Mouse (Mus musculus) stomach, embryonic 14.5 days (tissue): ENCODE measurements around the gene E2f7. TPM values are rescaled to one million over a fixed set of nuclear protein-coding genes. Genes with fewer than 3 reads are reported as not detected.

Source experiments
- ATAC-seq: fragments of 200-750 bp; cut with Nextera tagmentation; 2 replicates; pipeline ENCODE4 v1.8.0; 2017; ENCODE audit warnings: low read depth, moderate TSS enrichment; ENCODE audit not compliant: insufficient number of reproducible peaks, insufficient read depth, low FRiP score
- H3K27ac ChIP-seq: fragments of 300-500 bp; sonication (generic); 2 replicates; pipeline ENCODE4 v1.5.1; 2014; ENCODE audit warnings: mild to moderate bottlenecking, low read length, moderate library complexity, mixed read lengths
- H3K27me3 ChIP-seq: fragments of 300-500 bp; sonication (generic); 2 replicates; pipeline ENCODE4 v1.6.1; 2014; ENCODE audit warnings: low read length, control low read depth, mixed read lengths; ENCODE audit not compliant: control insufficient read depth, insufficient read depth
- H3K36me3 ChIP-seq: fragments of 300-500 bp; sonication (generic); 2 replicates; pipeline ENCODE4 v1.6.1; 2014; ENCODE audit warnings: mild to moderate bottlenecking, control low read depth, low read length, moderate library complexity, mixed read lengths; ENCODE audit not compliant: control insufficient read depth, insufficient read depth
- H3K4me1 ChIP-seq: fragments of 300-500 bp; sonication (generic); 2 replicates; pipeline ENCODE4 v1.6.1; 2014; ENCODE audit warnings: low read length, control low read depth, mixed read lengths; ENCODE audit not compliant: control insufficient read depth, insufficient read depth
- H3K4me2 ChIP-seq: fragments of 300-500 bp; sonication (generic); replicated peaks from 2 replicates; pipeline ENCODE4 v1.6.1; 2014; ENCODE audit warnings: low read depth, low read length, control low read depth
- H3K4me3 ChIP-seq: fragments of 300-500 bp; sonication (generic); 2 replicates; pipeline ENCODE4 v1.5.1; 2014; ENCODE audit warnings: low read depth, low read length, control low read depth
- H3K9ac ChIP-seq: fragments of 300-500 bp; sonication (generic); replicated peaks from 2 replicates; pipeline ENCODE4 v1.6.1; 2014; ENCODE audit warnings: low read depth, mild to moderate bottlenecking, control low read depth, low read length, moderate library complexity, mixed read lengths
- H3K9me3 ChIP-seq: fragments of 300-500 bp; sonication (generic); 2 replicates; pipeline ENCODE4 v1.6.1; 2016; ENCODE audit warnings: low read depth, low read length, control low read depth; ENCODE audit not compliant: control insufficient read depth
- WGBS: fragments of 180-500 bp; shearing (Covaris S2); extraction: QIAGEN DNeasy Blood & Tissue Kit; methylation state at CpG from one replicate; pipeline ENCODE4 v1.1.7; 2014; 5-methylcytosine and 5-hydroxymethylcytosine counted together
- polyA plus RNA-seq: library from polyadenylated mRNA; unstranded; fragments of >200 nt; fragmentation: Nextera tagmentation; extraction: Ambion mirVana; gene quantifications from 2 replicates; pipeline ENCODE4 v1.2.1, GENCODE M21; 2014

E2f7 gene
- polyA plus RNA-seq, 1 experiment from 2014 or later: 21.1 TPM

- Histone ChIP-seq H3K27me3 (no peaks in the 10 kb centered on the region), H3K9ac (no peak overlapping the region), H3K4me3 (no peak overlapping the region), H3K4me2 (no peak overlapping the region), H3K27ac (no peak overlapping the region), H3K9me3 (no peaks in the 10 kb centered on the region), H3K36me3 (no peaks in the 10 kb centered on the region; the same call in 1 of the 2 replicates), H3K4me1 (peaks cover 10% of the 10 kb centered on the region)
- ATAC-seq: no peak
- WGBS: 85% methylated on average over 6 of the region's 6 CpGs
Observed at GRCm38 (mm10) chr10:110743701-110744100, 1.5 kb upstream of the E2f7 start.

DNA sequence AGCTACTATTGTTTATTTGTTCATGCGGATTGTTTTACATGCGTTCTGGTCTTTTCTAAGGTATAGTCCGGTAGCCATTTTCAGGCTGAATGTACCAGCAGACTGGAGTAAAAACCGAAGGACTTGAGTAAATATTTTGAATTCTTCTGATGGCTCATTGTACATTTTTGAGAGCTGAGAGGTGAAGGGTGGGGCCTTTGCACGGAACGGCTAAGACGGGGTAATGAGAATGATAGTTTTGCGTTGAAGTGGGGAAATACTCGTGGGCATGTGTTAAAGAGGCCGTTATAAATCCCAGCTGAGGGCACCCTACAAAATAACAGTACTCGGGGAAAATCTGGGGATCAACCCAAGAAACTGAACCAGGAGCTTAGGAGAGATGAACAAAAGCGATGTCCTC lies 1.1 kb upstream of the E2f7 start:
- no peak for ATAC-seq
- no peak overlapping the region for H3K27ac ChIP-seq
- H3K4me3 ChIP-seq: no peak overlapping the region
- H3K36me3 ChIP-seq: no peaks in the 10 kb centered on the region; the same call in 1 of the 2 replicates
- H3K27me3 ChIP-seq: no peaks in the 10 kb centered on the region
- peak overlapping the region; percentile 94 for H3K4me2 ChIP-seq
- H3K4me1 ChIP-seq: peaks cover 10% of the 10 kb centered on the region
- no peaks in the 10 kb centered on the region for H3K9me3 ChIP-seq
- H3K9ac ChIP-seq: no peak overlapping the region
- WGBS: 31% methylated on average over 12 of the region's 12 CpGs

GRCm38 (mm10) chr10:110745640-110746032 lies 397 bp downstream of the E2f7 start:
- H3K27me3 ChIP-seq: no peaks in the 10 kb centered on the region
- peak overlapping the region; percentile 75 for H3K27ac ChIP-seq
- peaks cover 6% of the 10 kb centered on the region; the same call in 1 of the 2 replicates for H3K36me3 ChIP-seq
- H3K9me3 ChIP-seq: no peaks in the 10 kb centered on the region
- 1% methylated on average over 23 of the region's 23 CpGs for WGBS
- peak overlapping the region; percentile 94 for H3K4me2 ChIP-seq
- H3K4me3 ChIP-seq: peak overlapping the region; percentile 86
- peak; percentile 49; the same call in 1 of the 2 replicates for ATAC-seq
- H3K9ac ChIP-seq: peak overlapping the region; percentile 63
- peaks cover 10% of the 10 kb centered on the region for H3K4me1 ChIP-seq

- H3K9ac ChIP-seq: no peak overlapping the region
- H3K9me3 ChIP-seq: no peaks in the 10 kb centered on the region
- no peaks in the 10 kb centered on the region for H3K27me3 ChIP-seq
- H3K4me3 ChIP-seq: no peak overlapping the region
- WGBS: 93% methylated on average over 9 of the region's 9 CpGs
- H3K4me1 ChIP-seq: peaks cover 10% of the 10 kb centered on the region
- no peak overlapping the region for H3K27ac ChIP-seq
- no peak overlapping the region for H3K4me2 ChIP-seq
- peaks cover 30% of the 10 kb centered on the region; the same call in 1 of the 2 replicates for H3K36me3 ChIP-seq
- ATAC-seq: no peak
Observed at GRCm38 (mm10) chr10:110749081-110749480, 3.8 kb downstream of the E2f7 start.

- Histone ChIP-seq H3K36me3 (peaks cover 32% of the 10 kb centered on the region; the same call in 1 of the 2 replicates), H3K4me2 (no peak overlapping the region), H3K27me3 (no peaks in the 10 kb centered on the region), H3K9ac (no peak overlapping the region), H3K27ac (no peak overlapping the region), H3K4me3 (no peak overlapping the region), H3K9me3 (no peaks in the 10 kb centered on the region), H3K4me1 (peaks cover 10% of the 10 kb centered on the region)
- no peak for ATAC-seq
- 94% methylated on average over 9 of the region's 9 CpGs for WGBS
Observed at GRCm38 (mm10) chr10:110749510-110750305, 4.5 kb downstream of the E2f7 start.

- H3K4me2 ChIP-seq: no peak overlapping the region
- no peak overlapping the region for H3K27ac ChIP-seq
- peaks cover 48% of the 10 kb centered on the region; the same call in 1 of the 2 replicates for H3K36me3 ChIP-seq
- no peaks in the 10 kb centered on the region for H3K4me1 ChIP-seq
- no peaks in the 10 kb centered on the region for H3K9me3 ChIP-seq
- 87% methylated on average over 3 of the region's 3 CpGs for WGBS
- ATAC-seq: no peak
- H3K4me3 ChIP-seq: no peak overlapping the region
- H3K27me3 ChIP-seq: no peaks in the 10 kb centered on the region
- no peak overlapping the region for H3K9ac ChIP-seq
Observed at GRCm38 (mm10) chr10:110752849-110753248, 7.6 kb downstream of the E2f7 start.

GRCm38 (mm10) chr10:110755556-110755955 lies 10.3 kb downstream of the E2f7 start:
- Histone ChIP-seq H3K4me3 (no peak overlapping the region), H3K36me3 (peaks cover 45% of the 10 kb centered on the region; the same call in 1 of the 2 replicates), H3K27ac (no peak overlapping the region), H3K4me1 (no peaks in the 10 kb centered on the region), H3K4me2 (no peak overlapping the region), H3K27me3 (no peaks in the 10 kb centered on the region), H3K9me3 (no peaks in the 10 kb centered on the region), H3K9ac (no peak overlapping the region)
- WGBS: 95% methylated on average over 10 of the region's 10 CpGs
- ATAC-seq: no peak

DNA sequence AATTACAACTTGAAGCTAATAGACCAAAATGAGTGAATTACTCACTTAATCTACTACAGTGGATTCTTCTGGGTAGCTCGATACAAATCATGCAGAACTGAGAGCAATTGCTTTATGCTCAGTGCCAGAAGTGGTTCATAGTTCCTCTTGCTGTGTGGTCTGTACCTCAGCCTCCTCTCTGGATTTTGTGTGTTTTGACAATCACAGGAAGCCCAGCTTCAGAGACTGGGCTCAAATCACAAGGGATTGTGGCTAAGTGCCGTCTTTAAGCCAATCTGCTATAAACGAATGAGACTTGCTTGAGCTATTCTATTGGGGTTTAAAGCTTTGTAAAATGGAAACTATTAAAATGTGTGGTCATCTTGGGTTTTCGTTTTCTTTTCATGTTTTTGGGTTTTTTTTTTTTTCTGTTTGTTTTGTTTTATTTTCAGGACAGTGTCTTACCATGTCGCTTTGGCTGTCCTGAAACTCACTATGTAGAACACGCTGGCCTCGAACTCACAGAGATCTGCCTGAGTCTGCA lies 11.1 kb downstream of the E2f7 start:
- Histone ChIP-seq H3K4me3 (no peak overlapping the region), H3K9me3 (no peaks in the 10 kb centered on the region), H3K27me3 (no peaks in the 10 kb centered on the region), H3K27ac (no peak overlapping the region), H3K4me2 (no peak overlapping the region), H3K9ac (no peak overlapping the region), H3K36me3 (peaks cover 41% of the 10 kb centered on the region; the same call in 1 of the 2 replicates), H3K4me1 (no peaks in the 10 kb centered on the region)
- WGBS: 86% methylated on average over 7 of the region's 7 CpGs
- ATAC-seq: no peak
